Mouse (Mus musculus) induced T-regulatory cell, adult 2 months (primary cell): ENCODE measurements at regions not wholly inside any gene's neighbourhood (a gene's known extent, or its start where the extent isn't known, plus 50 kb on each side); places are given as distances from the start of the nearest gene placed in this dataset.

ENCODE experiments used
- DNase-seq: peaks from one replicate; pipeline ENCODE4 v3.0.0-alpha.2; 2012; ENCODE audit warnings: low read depth

- no peak for DNase-seq
These were observed 255.7 kb downstream of the Stim2 start for GRCm38 (mm10) chr5:54254005-54254404.

- no peak for DNase-seq
These were observed 259.9 kb downstream of the Stim2 start for GRCm38 (mm10) chr5:54258087-54258733.

- no peak for DNase-seq
These were observed 266.7 kb downstream of the Stim2 start for GRCm38 (mm10) chr5:54264867-54265434.

- DNase-seq = no peak
These were observed 269.7 kb downstream of the Stim2 start for GRCm38 (mm10) chr5:54267905-54268590.

GRCm38 (mm10) chr5:54279357-54279756, 281.1 kb downstream of the Stim2 start:
- no peak for DNase-seq

- DNase-seq = no peak
These were observed 282.4 kb downstream of the Stim2 start for GRCm38 (mm10) chr5:54280670-54281069.

GRCm38 (mm10) chr5:54281121-54281520, 282.8 kb downstream of the Stim2 start:
- no peak for DNase-seq

GRCm38 (mm10) chr5:54290372-54291080, 292.2 kb downstream of the Stim2 start:
- DNase-seq = no peak

GRCm38 (mm10) chr5:54291940-54292339, 293.6 kb downstream of the Stim2 start:
- no peak for DNase-seq

- no peak for DNase-seq
These were observed 315.5 kb downstream of the Stim2 start for GRCm38 (mm10) chr5:54313660-54314279.

GRCm38 (mm10) chr5:54330415-54330814, 332.1 kb downstream of the Stim2 start:
- no peak for DNase-seq

GRCm38 (mm10) chr5:54342976-54343375, 344.7 kb downstream of the Stim2 start:
- no peak for DNase-seq

GRCm38 (mm10) chr5:54343432-54343831, 345.1 kb downstream of the Stim2 start:
- DNase-seq = no peak

- DNase-seq = no peak
These were observed 350.7 kb downstream of the Stim2 start for GRCm38 (mm10) chr5:54348820-54349596.

GRCm38 (mm10) chr5:54349775-54350332, 351.6 kb downstream of the Stim2 start:
- no peak for DNase-seq

GRCm38 (mm10) chr5:54356105-54356504, 357.8 kb downstream of the Stim2 start:
- DNase-seq = no peak

GRCm38 (mm10) chr5:54357501-54357900, 359.2 kb downstream of the Stim2 start:
- no peak for DNase-seq

- no peak for DNase-seq
These were observed 359.9 kb downstream of the Stim2 start for GRCm38 (mm10) chr5:54358221-54358620.
